Mouse (Mus musculus) stomach, postnatal 0 days (tissue): ENCODE measurements at regions not wholly inside any gene's neighbourhood (a gene's known extent, or its start where the extent isn't known, plus 50 kb on each side); places are given as distances from the start of the nearest gene placed in this dataset.

Experiments
- CTCF ChIP-seq: IDR thresholded peaks from 2 replicates; pipeline ENCODE4 v1.5.1; 2016; ENCODE audit warnings: antibody characterized with exemption, low read depth, mild to moderate bottlenecking, moderate library complexity
- EP300 ChIP-seq: optimal IDR thresholded peaks from 2 replicates; pipeline ENCODE3; 2016; ENCODE audit warnings: antibody characterized with exemption

DNA sequence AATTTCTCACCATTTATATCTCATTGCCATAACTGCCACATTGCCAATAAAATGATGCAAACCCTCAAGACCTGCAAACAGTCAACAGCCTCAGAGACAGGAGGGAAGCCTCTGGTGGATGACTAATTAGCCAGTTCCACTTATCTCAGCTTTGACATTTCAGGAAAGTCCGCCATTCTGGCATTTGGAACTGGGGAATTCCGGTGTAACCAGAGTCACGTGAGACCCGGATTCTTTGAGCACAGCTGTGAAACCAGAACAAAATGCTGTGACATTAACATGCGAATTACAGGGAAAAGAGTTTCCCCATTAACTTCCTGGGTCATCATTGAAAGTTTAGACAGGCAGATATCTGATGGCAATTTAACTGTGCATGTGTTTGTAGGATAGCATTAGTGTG is 190.7 kb upstream of the P2ry1 start:
- TF ChIP-seq EP300 (no peak), CTCF (no peak)
